Mouse (Mus musculus): Measurements from ENCODE around the gene Ifit3b. TPM values are rescaled to one million over a fixed set of nuclear protein-coding genes. Genes with fewer than 3 reads are reported as not detected.

Ifit3b gene
- total and polyA plus RNA-seq, 3 experiments = 0.90 to 1.4 (median 1.2) TPM

DNA sequence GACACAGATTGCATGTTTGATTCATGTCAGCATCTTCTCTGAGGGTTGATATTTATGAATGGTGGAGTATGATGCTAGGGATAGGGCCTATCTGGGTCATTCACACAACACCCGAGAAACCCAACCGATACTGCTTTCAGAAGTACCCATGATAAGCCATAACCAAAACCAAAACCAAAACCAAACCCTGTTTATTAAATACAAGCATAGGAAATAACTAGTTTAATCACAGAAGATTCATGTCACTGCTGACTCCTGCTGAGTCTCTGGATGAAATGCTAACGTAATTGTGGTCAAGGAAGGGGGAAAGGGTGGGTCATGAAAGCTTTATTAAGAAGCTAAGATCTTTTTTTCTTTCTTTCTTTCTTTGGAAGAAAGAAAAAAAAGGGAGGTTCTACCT lies 42.5 kb downstream of the Ifit3b start:
- Histone ChIP-seq H3K36me3 (ENCODE audit: control insufficient read depth, insufficient read depth, low read length) (peaks cover 3% of the 10 kb centered on the region), H3K79me2 (replicated peaks; ENCODE audit: control insufficient read depth, insufficient read depth, low read length) (no peaks in the 10 kb centered on the region), H3K27ac (no peak overlapping the region), H3K9ac (ENCODE audit: low read depth, low read length) (no peak overlapping the region), H3K4me3 (no peak overlapping the region), H3K27me3 (ENCODE audit: control insufficient read depth, insufficient read depth, low read length) (no peaks in the 10 kb centered on the region), H3K4me1 (ENCODE audit: control insufficient read depth, insufficient read depth, low read length) (no peaks in the 10 kb centered on the region; the same call in 1 of the 2 replicates)
- no peak for DNase-seq
- TF ChIP-seq POLR2A (IDR thresholded peaks at IDR 0.05; ENCODE audit: insufficient read depth, low read depth, low read length) (no peak), EP300 (IDR thresholded peaks at IDR 0.05; ENCODE audit: insufficient read depth, low read depth, low read length) (no peak), CTCF (IDR thresholded peaks at IDR 0.05) (no peak)
- WGBS = 83% methylated on average over 3 of the region's 3 CpGs
- intact Hi-C loops (cut with DNase I) = no loop called here

DNA sequence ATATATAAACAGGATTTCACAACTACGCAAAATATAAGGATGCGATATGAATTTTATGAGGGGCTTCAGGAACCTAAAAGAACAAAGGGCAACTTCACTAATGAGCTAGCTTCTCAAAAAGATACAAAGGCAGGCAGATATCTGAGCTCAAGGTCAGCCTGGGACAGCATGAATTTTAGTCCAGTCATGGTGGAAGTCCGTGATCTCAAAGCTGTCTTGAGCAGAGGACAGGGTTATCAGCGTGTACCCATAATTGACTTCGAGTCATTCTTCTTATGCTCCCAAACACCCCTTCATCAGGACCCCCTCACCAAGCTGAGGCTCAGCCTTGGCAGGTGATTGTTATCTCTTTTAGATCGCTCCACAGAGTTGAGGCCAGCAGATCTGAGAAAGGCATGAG lies 43.2 kb downstream of the Ifit3b start:
- Histone ChIP-seq H3K9ac (ENCODE audit: low read depth, low read length) (no peak overlapping the region), H3K4me3 (no peak overlapping the region), H3K27me3 (ENCODE audit: control insufficient read depth, insufficient read depth, low read length) (no peaks in the 10 kb centered on the region), H3K27ac (no peak overlapping the region), H3K79me2 (replicated peaks; ENCODE audit: control insufficient read depth, insufficient read depth, low read length) (no peaks in the 10 kb centered on the region), H3K4me1 (ENCODE audit: control insufficient read depth, insufficient read depth, low read length) (no peaks in the 10 kb centered on the region), H3K36me3 (ENCODE audit: control insufficient read depth, insufficient read depth, low read length) (no peaks in the 10 kb centered on the region; the same call in none of the 2 replicates)
- 82% methylated on average over 6 of the region's 6 CpGs for WGBS
- no peak for DNase-seq
- TF ChIP-seq POLR2A (IDR thresholded peaks at IDR 0.05; ENCODE audit: insufficient read depth, low read depth, low read length) (no peak), EP300 (IDR thresholded peaks at IDR 0.05; ENCODE audit: insufficient read depth, low read depth, low read length) (no peak), CTCF (IDR thresholded peaks at IDR 0.05) (no peak)
- intact Hi-C loops (cut with DNase I) = no loop called here

- intact Hi-C loops (cut with DNase I) = no loop called here
- no peaks in the 10 kb centered on the region for H3K4me1 ChIP-seq (ENCODE audit: control insufficient read depth, insufficient read depth, low read length)
- DNase-seq = no peak
- H3K9ac ChIP-seq (ENCODE audit: low read depth, low read length) = no peak overlapping the region
- WGBS = 92% methylated on average over 10 of the region's 10 CpGs
- no peaks in the 10 kb centered on the region for H3K27me3 ChIP-seq (ENCODE audit: control insufficient read depth, insufficient read depth, low read length)
- H3K36me3 ChIP-seq (ENCODE audit: control insufficient read depth, insufficient read depth, low read length) = no peaks in the 10 kb centered on the region; the same call in 1 of the 2 replicates
- H3K79me2 ChIP-seq (replicated peaks; ENCODE audit: control insufficient read depth, insufficient read depth, low read length) = no peaks in the 10 kb centered on the region
- no peak overlapping the region for H3K4me3 ChIP-seq
- no peak overlapping the region for H3K27ac ChIP-seq
- TF ChIP-seq EP300 (IDR thresholded peaks at IDR 0.05; ENCODE audit: insufficient read depth, low read depth, low read length) (no peak), CTCF (IDR thresholded peaks at IDR 0.05) (no peak), POLR2A (IDR thresholded peaks at IDR 0.05; ENCODE audit: insufficient read depth, low read depth, low read length) (no peak)
Measured at GRCm38 (mm10) chr19:34655227-34655805, 47.5 kb downstream of the Ifit3b start.

- H3K27ac ChIP-seq = no peak overlapping the region
- intact Hi-C loops (cut with DNase I) = no loop called here
- 24% methylated on average over 2 of the region's 2 CpGs for WGBS
Measured at GRCm38 (mm10) chr19:34656511-34657298, 48.9 kb downstream of the Ifit3b start.

DNA sequence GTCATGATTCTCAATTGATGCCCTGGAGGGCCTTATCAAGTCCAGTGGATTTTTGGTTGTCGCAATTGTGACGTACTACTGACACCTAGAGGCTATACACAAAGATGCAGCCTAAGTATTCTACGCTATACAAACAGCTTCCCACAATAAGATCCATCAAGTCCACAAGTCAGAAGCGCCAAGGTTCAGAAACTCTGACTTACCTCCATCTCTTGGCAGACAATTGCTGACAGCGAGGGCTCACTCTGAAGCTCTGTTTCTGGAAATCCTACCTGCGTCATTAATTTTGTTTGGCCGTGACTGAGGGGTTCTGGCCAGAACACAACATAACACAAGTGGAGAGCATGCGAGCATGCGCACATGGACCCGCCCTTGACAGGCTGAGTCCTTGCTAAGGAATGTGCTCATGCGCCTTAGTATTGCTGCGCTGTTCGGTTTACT lies 54.3 kb downstream of the Ifit3b start:
- H3K4me1 ChIP-seq (ENCODE audit: control insufficient read depth, insufficient read depth, low read length) = peaks cover 3% of the 10 kb centered on the region; the same call in 1 of the 2 replicates
- H3K79me2 ChIP-seq (replicated peaks; ENCODE audit: control insufficient read depth, insufficient read depth, low read length) = no peaks in the 10 kb centered on the region
- 5% methylated on average over 13 of the region's 13 CpGs for WGBS
- H3K27me3 ChIP-seq (ENCODE audit: control insufficient read depth, insufficient read depth, low read length) = no peaks in the 10 kb centered on the region
- peak overlapping the region; percentile 64; the same call in 1 of the 2 replicates for H3K27ac ChIP-seq
- H3K4me3 ChIP-seq = peak overlapping the region; percentile 43; the same call in 1 of the 2 replicates
- peak; percentile 82 for TF ChIP-seq CTCF (IDR thresholded peaks at IDR 0.05)
- peak; percentile 35; the same call in 1 of the 2 replicates for TF ChIP-seq POLR2A (IDR thresholded peaks at IDR 0.05; ENCODE audit: insufficient read depth, low read depth, low read length)
- 0 out of 2 replicates have a peak, but pooled peaks have one; percentile 15 for TF ChIP-seq EP300 (IDR thresholded peaks at IDR 0.05; ENCODE audit: insufficient read depth, low read depth, low read length)
- intact Hi-C loops (cut with DNase I) = no loop called here
- H3K9ac ChIP-seq (ENCODE audit: low read depth, low read length) = peak overlapping the region; percentile 55
- no peaks in the 10 kb centered on the region for H3K36me3 ChIP-seq (ENCODE audit: control insufficient read depth, insufficient read depth, low read length)
- peak; percentile 71 to 78 for DNase-seq

More at GRCm38 (mm10) chr19:34656511-34657298, 48.9 kb downstream of the Ifit3b start:
- no peak overlapping the region for H3K4me3 ChIP-seq
- no peaks in the 10 kb centered on the region; the same call in 1 of the 2 replicates for H3K36me3 ChIP-seq (ENCODE audit: control insufficient read depth, insufficient read depth, low read length)
- no peak overlapping the region for H3K9ac ChIP-seq (ENCODE audit: low read depth, low read length)
- H3K4me1 ChIP-seq (ENCODE audit: control insufficient read depth, insufficient read depth, low read length) = no peaks in the 10 kb centered on the region
- no peaks in the 10 kb centered on the region for H3K27me3 ChIP-seq (ENCODE audit: control insufficient read depth, insufficient read depth, low read length)
- no peaks in the 10 kb centered on the region for H3K79me2 ChIP-seq (replicated peaks; ENCODE audit: control insufficient read depth, insufficient read depth, low read length)
- no peak for DNase-seq
- TF ChIP-seq EP300 (IDR thresholded peaks at IDR 0.05; ENCODE audit: insufficient read depth, low read depth, low read length) (no peak), CTCF (IDR thresholded peaks at IDR 0.05) (no peak), POLR2A (IDR thresholded peaks at IDR 0.05; ENCODE audit: insufficient read depth, low read depth, low read length) (no peak)

All from heart, adult 2 months (tissue).